Mouse (Mus musculus): ENCODE measurements at regions not wholly inside any gene's neighbourhood (a gene's known extent, or its start where the extent isn't known, plus 50 kb on each side); places are given as distances from the start of the nearest gene placed in this dataset.

- Histone ChIP-seq H3K27me3 (ENCODE audit: insufficient read depth, low read length) (no peaks in the 10 kb centered on the region), H3K9me3 (ENCODE audit: low read length) (no peaks in the 10 kb centered on the region), H3K36me3 (ENCODE audit: insufficient read depth, low read length) (no peaks in the 10 kb centered on the region), H3K27ac (ENCODE audit: low read length) (no peak overlapping the region), H3K9ac (replicated peaks; ENCODE audit: low read length) (no peak overlapping the region), H3K4me1 (ENCODE audit: insufficient read depth, low read length) (no peaks in the 10 kb centered on the region), H3K4me3 (ENCODE audit: low read length) (no peak overlapping the region), H3K4me2 (replicated peaks; ENCODE audit: low read depth, low read length) (no peak overlapping the region)
- WGBS: 77% methylated on average over 2 of the region's 2 CpGs
- ATAC-seq (ENCODE audit: low FRiP score, low TSS enrichment): no peak
Observed at GRCm38 (mm10) chr1:142605224-142605623, 1035.2 kb upstream of the B3galt2 start.

DNA sequence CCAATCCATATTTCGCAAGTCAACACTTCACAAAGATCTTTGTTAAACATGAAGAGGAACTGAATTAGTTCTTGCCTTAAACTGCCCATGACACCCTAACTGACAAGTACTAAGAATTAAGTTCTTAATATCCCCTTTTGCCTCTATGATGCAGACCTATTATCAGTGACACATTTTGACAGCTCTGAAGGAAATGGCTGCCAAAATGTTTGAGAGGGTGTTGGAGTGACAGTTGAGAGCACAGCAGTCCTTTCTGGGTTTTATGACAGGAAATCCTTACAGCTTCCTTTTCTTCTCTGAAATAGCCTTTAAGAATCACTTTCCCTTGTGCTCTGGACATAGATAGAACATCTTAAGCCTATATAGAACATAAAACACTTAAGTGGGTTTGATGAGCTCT lies 1034.4 kb upstream of the B3galt2 start:
- no peaks in the 10 kb centered on the region for H3K4me1 ChIP-seq (ENCODE audit: insufficient read depth, low read length)
- no peak overlapping the region for H3K4me2 ChIP-seq (replicated peaks; ENCODE audit: low read depth, low read length)
- H3K4me3 ChIP-seq (ENCODE audit: low read length): no peak overlapping the region
- H3K9me3 ChIP-seq (ENCODE audit: low read length): no peaks in the 10 kb centered on the region
- 97% methylated on average over 1 of the region's 1 CpGs for WGBS
- H3K9ac ChIP-seq (replicated peaks; ENCODE audit: low read length): no peak overlapping the region
- H3K27ac ChIP-seq (ENCODE audit: low read length): no peak overlapping the region
- H3K27me3 ChIP-seq (ENCODE audit: insufficient read depth, low read length): no peaks in the 10 kb centered on the region
- no peaks in the 10 kb centered on the region for H3K36me3 ChIP-seq (ENCODE audit: insufficient read depth, low read length)
- ATAC-seq (ENCODE audit: low FRiP score, low TSS enrichment): no peak

DNA sequence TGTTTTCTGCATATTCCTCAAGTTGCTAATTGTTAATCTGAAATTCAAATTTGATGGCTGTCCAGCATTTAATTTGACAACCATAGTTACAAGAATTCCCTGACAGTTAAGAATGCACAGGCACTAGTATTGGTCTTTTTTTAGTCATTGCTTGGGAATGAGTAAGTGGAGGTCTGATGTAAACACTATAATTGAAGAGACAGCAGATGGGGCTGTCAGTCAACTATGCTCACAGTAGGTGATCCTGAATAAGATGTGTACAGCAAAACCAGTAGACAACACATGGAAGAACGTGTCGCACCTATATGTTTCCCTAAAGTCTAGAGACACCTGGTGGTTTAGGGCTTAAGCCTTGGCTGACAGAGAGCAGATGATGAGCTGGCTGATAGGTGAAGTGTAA lies 1019.0 kb upstream of the B3galt2 start:
- H3K27me3 ChIP-seq (ENCODE audit: insufficient read depth, low read length): no peaks in the 10 kb centered on the region
- no peak overlapping the region for H3K4me3 ChIP-seq (ENCODE audit: low read length)
- no peak for ATAC-seq (ENCODE audit: low FRiP score, low TSS enrichment)
- H3K9me3 ChIP-seq (ENCODE audit: low read length): no peaks in the 10 kb centered on the region
- H3K4me2 ChIP-seq (replicated peaks; ENCODE audit: low read depth, low read length): no peak overlapping the region
- WGBS: 87% methylated on average over 2 of the region's 2 CpGs
- H3K36me3 ChIP-seq (ENCODE audit: insufficient read depth, low read length): no peaks in the 10 kb centered on the region
- H3K27ac ChIP-seq (ENCODE audit: low read length): no peak overlapping the region
- H3K4me1 ChIP-seq (ENCODE audit: insufficient read depth, low read length): no peaks in the 10 kb centered on the region
- H3K9ac ChIP-seq (replicated peaks; ENCODE audit: low read length): no peak overlapping the region

DNA sequence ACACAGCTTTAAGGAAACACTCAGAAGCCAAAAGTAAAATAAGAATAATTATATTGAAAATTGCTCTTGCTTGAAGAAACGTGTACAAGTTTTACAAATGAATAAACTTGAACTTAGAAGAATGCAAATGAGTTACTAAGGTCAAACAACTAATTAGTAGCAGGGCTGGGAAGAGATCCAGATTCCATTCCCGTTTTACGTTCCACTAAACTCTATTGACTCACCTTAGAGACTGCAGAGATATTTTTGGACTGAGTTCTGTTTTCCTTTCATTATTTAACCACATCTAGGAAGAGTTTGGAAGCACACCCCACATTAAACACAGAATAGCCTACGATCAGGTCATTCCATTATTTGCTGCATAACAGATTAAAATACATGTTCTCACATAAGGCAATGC lies 1016.2 kb upstream of the B3galt2 start:
- no peaks in the 10 kb centered on the region for H3K4me1 ChIP-seq (ENCODE audit: insufficient read depth, low read length)
- WGBS: 48% methylated on average over 4 of the region's 4 CpGs
- H3K4me2 ChIP-seq (replicated peaks; ENCODE audit: low read depth, low read length): no peak overlapping the region

GRCm38 (mm10) chr1:142655289-142655688 lies 985.2 kb upstream of the B3galt2 start:
- no peak overlapping the region for H3K27ac ChIP-seq (ENCODE audit: low read length)
- no peak overlapping the region for H3K4me2 ChIP-seq (replicated peaks; ENCODE audit: low read depth, low read length)
- H3K36me3 ChIP-seq (ENCODE audit: insufficient read depth, low read length): no peaks in the 10 kb centered on the region
- WGBS: 87% methylated on average over 2 of the region's 2 CpGs
- H3K27me3 ChIP-seq (ENCODE audit: insufficient read depth, low read length): no peaks in the 10 kb centered on the region
- H3K9ac ChIP-seq (replicated peaks; ENCODE audit: low read length): no peak overlapping the region
- ATAC-seq (ENCODE audit: low FRiP score, low TSS enrichment): no peak
- no peaks in the 10 kb centered on the region for H3K4me1 ChIP-seq (ENCODE audit: insufficient read depth, low read length)
- no peaks in the 10 kb centered on the region for H3K9me3 ChIP-seq (ENCODE audit: low read length)
- H3K4me3 ChIP-seq (ENCODE audit: low read length): no peak overlapping the region

More for the DNA sequence above, 1016.2 kb upstream of the B3galt2 start:
- H3K36me3 ChIP-seq (ENCODE audit: insufficient read depth, low read length): no peaks in the 10 kb centered on the region
- H3K27me3 ChIP-seq (ENCODE audit: insufficient read depth, low read length): no peaks in the 10 kb centered on the region
- ATAC-seq (ENCODE audit: low FRiP score, low TSS enrichment): no peak
- H3K4me3 ChIP-seq (ENCODE audit: low read length): no peak overlapping the region
- H3K27ac ChIP-seq (ENCODE audit: low read length): no peak overlapping the region
- H3K9ac ChIP-seq (replicated peaks; ENCODE audit: low read length): no peak overlapping the region
- H3K9me3 ChIP-seq (ENCODE audit: low read length): no peaks in the 10 kb centered on the region

DNA sequence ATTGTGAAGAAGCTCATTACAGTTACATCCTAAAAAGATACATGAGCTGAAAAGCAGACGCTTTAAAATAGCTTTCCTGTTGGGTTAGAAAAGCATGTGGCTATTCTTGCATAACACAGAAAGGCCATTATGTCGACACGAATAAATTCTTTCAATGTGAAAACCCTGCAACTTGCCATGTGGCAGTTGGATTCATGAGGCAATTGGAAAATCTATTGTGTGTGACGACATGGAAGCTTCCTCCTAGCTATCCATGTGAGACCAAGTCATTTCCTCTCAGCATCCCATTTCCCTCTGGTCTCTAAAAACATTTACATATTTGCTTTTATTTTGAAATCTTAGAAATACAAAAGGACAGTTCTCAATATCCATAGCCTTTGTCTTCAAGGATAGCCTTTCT lies 975.2 kb upstream of the B3galt2 start:
- Histone ChIP-seq H3K36me3 (ENCODE audit: insufficient read depth, low read length) (no peaks in the 10 kb centered on the region), H3K4me2 (replicated peaks; ENCODE audit: low read depth, low read length) (no peak overlapping the region), H3K27ac (ENCODE audit: low read length) (no peak overlapping the region), H3K4me1 (ENCODE audit: insufficient read depth, low read length) (no peaks in the 10 kb centered on the region), H3K27me3 (ENCODE audit: insufficient read depth, low read length) (no peaks in the 10 kb centered on the region), H3K4me3 (ENCODE audit: low read length) (no peak overlapping the region), H3K9me3 (ENCODE audit: low read length) (no peaks in the 10 kb centered on the region), H3K9ac (replicated peaks; ENCODE audit: low read length) (no peak overlapping the region)
- ATAC-seq (ENCODE audit: low FRiP score, low TSS enrichment): no peak
- 39% methylated on average over 4 of the region's 4 CpGs for WGBS

GRCm38 (mm10) chr1:142679917-142680316 lies 960.5 kb upstream of the B3galt2 start:
- H3K9me3 ChIP-seq (ENCODE audit: low read length): no peaks in the 10 kb centered on the region
- H3K4me1 ChIP-seq (ENCODE audit: insufficient read depth, low read length): no peaks in the 10 kb centered on the region
- no peak overlapping the region for H3K4me3 ChIP-seq (ENCODE audit: low read length)
- no peak for ATAC-seq (ENCODE audit: low FRiP score, low TSS enrichment)
- no peaks in the 10 kb centered on the region for H3K27me3 ChIP-seq (ENCODE audit: insufficient read depth, low read length)
- no peak overlapping the region for H3K9ac ChIP-seq (replicated peaks; ENCODE audit: low read length)
- no peak overlapping the region for H3K27ac ChIP-seq (ENCODE audit: low read length)
- 68% methylated on average over 3 of the region's 3 CpGs for WGBS
- H3K36me3 ChIP-seq (ENCODE audit: insufficient read depth, low read length): no peaks in the 10 kb centered on the region
- H3K4me2 ChIP-seq (replicated peaks; ENCODE audit: low read depth, low read length): no peak overlapping the region

DNA sequence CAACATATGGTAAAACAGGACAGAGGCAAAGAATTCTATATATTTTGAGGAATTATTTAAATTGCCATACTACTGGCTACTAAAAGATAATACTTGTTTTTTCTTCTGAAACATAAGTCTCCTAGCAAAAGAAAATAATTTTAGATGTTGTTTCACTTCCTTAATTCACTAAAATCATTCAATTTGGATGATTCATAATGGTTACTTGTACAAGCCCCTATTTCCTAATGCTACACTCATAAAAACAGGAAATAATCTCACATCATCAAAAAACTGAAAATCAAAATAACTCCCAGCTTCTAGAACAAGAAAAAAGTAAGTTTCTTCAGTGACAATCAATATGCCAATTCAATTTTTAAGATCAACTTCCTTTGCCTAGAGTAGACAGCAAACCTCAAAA lies 951.6 kb upstream of the B3galt2 start:
- Histone ChIP-seq H3K9me3 (ENCODE audit: low read length) (no peaks in the 10 kb centered on the region), H3K27me3 (ENCODE audit: insufficient read depth, low read length) (no peaks in the 10 kb centered on the region), H3K27ac (ENCODE audit: low read length) (no peak overlapping the region), H3K36me3 (ENCODE audit: insufficient read depth, low read length) (no peaks in the 10 kb centered on the region), H3K4me1 (ENCODE audit: insufficient read depth, low read length) (no peaks in the 10 kb centered on the region), H3K4me3 (ENCODE audit: low read length) (no peak overlapping the region), H3K9ac (replicated peaks; ENCODE audit: low read length) (no peak overlapping the region), H3K4me2 (replicated peaks; ENCODE audit: low read depth, low read length) (no peak overlapping the region)
- ATAC-seq (ENCODE audit: low FRiP score, low TSS enrichment): no peak

DNA sequence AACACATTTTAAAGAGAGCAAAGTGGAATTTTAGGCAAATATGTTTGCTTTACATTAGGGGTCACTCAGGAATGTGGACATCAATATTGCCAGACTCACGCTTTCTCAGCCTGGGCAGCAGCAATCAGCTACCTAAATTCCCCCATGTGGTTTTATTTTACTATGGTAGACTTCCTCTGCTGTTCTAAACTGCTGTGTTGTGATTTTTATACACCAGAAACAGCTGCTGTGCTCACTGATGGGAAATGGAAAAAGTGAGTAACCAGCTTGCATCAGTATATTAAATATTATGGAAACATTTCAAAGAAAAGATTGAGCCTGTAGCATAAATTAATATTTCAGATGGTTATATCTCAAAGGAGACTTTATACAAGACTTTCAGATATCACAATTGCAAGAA lies 945.3 kb upstream of the B3galt2 start:
- H3K9ac ChIP-seq (replicated peaks; ENCODE audit: low read length): no peak overlapping the region
- no peaks in the 10 kb centered on the region for H3K27me3 ChIP-seq (ENCODE audit: insufficient read depth, low read length)
- H3K36me3 ChIP-seq (ENCODE audit: insufficient read depth, low read length): no peaks in the 10 kb centered on the region
- ATAC-seq (ENCODE audit: low FRiP score, low TSS enrichment): no peak
- no peak overlapping the region for H3K27ac ChIP-seq (ENCODE audit: low read length)
- H3K4me1 ChIP-seq (ENCODE audit: insufficient read depth, low read length): no peaks in the 10 kb centered on the region
- H3K9me3 ChIP-seq (ENCODE audit: low read length): no peaks in the 10 kb centered on the region
- H3K4me2 ChIP-seq (replicated peaks; ENCODE audit: low read depth, low read length): no peak overlapping the region
- no peak overlapping the region for H3K4me3 ChIP-seq (ENCODE audit: low read length)
- WGBS: 69% methylated on average over 1 of the region's 1 CpGs

GRCm38 (mm10) chr1:142708263-142708662 lies 932.2 kb upstream of the B3galt2 start:
- Histone ChIP-seq H3K36me3 (ENCODE audit: insufficient read depth, low read length) (no peaks in the 10 kb centered on the region), H3K4me2 (replicated peaks; ENCODE audit: low read depth, low read length) (no peak overlapping the region), H3K27ac (ENCODE audit: low read length) (no peak overlapping the region), H3K4me1 (ENCODE audit: insufficient read depth, low read length) (no peaks in the 10 kb centered on the region), H3K27me3 (ENCODE audit: insufficient read depth, low read length) (no peaks in the 10 kb centered on the region), H3K4me3 (ENCODE audit: low read length) (no peak overlapping the region), H3K9ac (replicated peaks; ENCODE audit: low read length) (no peak overlapping the region), H3K9me3 (ENCODE audit: low read length) (no peaks in the 10 kb centered on the region)
- ATAC-seq (ENCODE audit: low FRiP score, low TSS enrichment): no peak
- 87% methylated on average over 2 of the region's 2 CpGs for WGBS

GRCm38 (mm10) chr1:142730259-142730658 lies 910.2 kb upstream of the B3galt2 start:
- no peaks in the 10 kb centered on the region for H3K4me1 ChIP-seq (ENCODE audit: insufficient read depth, low read length)
- no peaks in the 10 kb centered on the region for H3K9me3 ChIP-seq (ENCODE audit: low read length)
- ATAC-seq (ENCODE audit: low FRiP score, low TSS enrichment): no peak

More at GRCm38 (mm10) chr1:142730259-142730658, 910.2 kb upstream of the B3galt2 start:
- H3K4me3 ChIP-seq (ENCODE audit: low read length): no peak overlapping the region
- no peak overlapping the region for H3K9ac ChIP-seq (replicated peaks; ENCODE audit: low read length)
- H3K27ac ChIP-seq (ENCODE audit: low read length): no peak overlapping the region
- H3K27me3 ChIP-seq (ENCODE audit: insufficient read depth, low read length): no peaks in the 10 kb centered on the region
- no peak overlapping the region for H3K4me2 ChIP-seq (replicated peaks; ENCODE audit: low read depth, low read length)
- H3K36me3 ChIP-seq (ENCODE audit: insufficient read depth, low read length): no peaks in the 10 kb centered on the region

Data from kidney, embryonic 16.5 days (tissue).